Mouse (Mus musculus) hindbrain, embryonic 11.5 days (tissue): ENCODE data around the gene Aoc1. TPM values are rescaled to one million over a fixed set of nuclear protein-coding genes. Genes with fewer than 3 reads are reported as not detected.
"Not testable (repeated sequence)": the region's sequence is repeated elsewhere in the genome, so short reads cannot be mapped to it uniquely, and the experiment has no call there.

Source experiments
- ATAC-seq: fragments of 200-750 bp; cut with Nextera tagmentation; 2 replicates; pipeline ENCODE4 v1.8.0; 2017; ENCODE audit warnings: mild to moderate bottlenecking, moderate TSS enrichment, moderate library complexity; ENCODE audit not compliant: low FRiP score
- DNase-seq: peaks from one replicate; pipeline ENCODE4 v3.0.0-alpha.2; 2015; ENCODE audit warnings: low spot score
- H3K27ac ChIP-seq: fragments of 300-500 bp; sonication (generic); 2 replicates; pipeline ENCODE4 v1.5.1; 2014; ENCODE audit warnings: mild to moderate bottlenecking, low read depth, low read length
- H3K27me3 ChIP-seq: fragments of 300-500 bp; sonication (generic); 2 replicates; pipeline ENCODE4 v1.6.1; 2014; ENCODE audit warnings: mild to moderate bottlenecking, low read length, moderate library complexity, mixed read lengths; ENCODE audit not compliant: control insufficient read depth, insufficient read depth
- H3K36me3 ChIP-seq: fragments of 300-500 bp; sonication (generic); 2 replicates; pipeline ENCODE4 v1.6.1; 2014; ENCODE audit warnings: mild to moderate bottlenecking, low read length, moderate library complexity, mixed read lengths; ENCODE audit not compliant: control insufficient read depth, insufficient read depth
- H3K4me1 ChIP-seq: fragments of 300-500 bp; sonication (generic); replicated peaks from 2 replicates; pipeline ENCODE4 v1.6.1; 2014; ENCODE audit warnings: low read length, mixed read lengths; ENCODE audit not compliant: control insufficient read depth, insufficient read depth
- H3K4me2 ChIP-seq: fragments of 300-500 bp; sonication (generic); replicated peaks from 2 replicates; pipeline ENCODE4 v1.6.1; 2014; ENCODE audit warnings: mild to moderate bottlenecking, low read depth, low read length
- H3K4me3 ChIP-seq: fragments of 300-500 bp; sonication (generic); 2 replicates; pipeline ENCODE4 v1.5.1; 2014; ENCODE audit warnings: low read depth, low read length
- H3K9ac ChIP-seq: fragments of 300-500 bp; sonication (generic); 2 replicates; pipeline ENCODE4 v1.6.1; 2014; ENCODE audit warnings: low read depth, low read length
- H3K9me3 ChIP-seq: fragments of 300-500 bp; sonication (generic); 2 replicates; pipeline ENCODE4 v1.6.1; 2016; ENCODE audit warnings: low read length; ENCODE audit not compliant: control insufficient read depth
- WGBS: fragments of 180-500 bp; shearing (Covaris S2); extraction: QIAGEN DNeasy Blood & Tissue Kit; methylation state at CpG from one replicate; pipeline ENCODE4 v1.1.7; 2014; 5-methylcytosine and 5-hydroxymethylcytosine counted together
- polyA plus RNA-seq: library from polyadenylated mRNA; unstranded; fragments of >200 nt; fragmentation: Nextera tagmentation; extraction: Ambion mirVana; gene quantifications from 2 replicates; pipeline ENCODE4 v1.2.1, GENCODE M21; 2014

Gene Aoc1
- polyA plus RNA-seq, 1 experiment from 2014 or later = not detected

DNA sequence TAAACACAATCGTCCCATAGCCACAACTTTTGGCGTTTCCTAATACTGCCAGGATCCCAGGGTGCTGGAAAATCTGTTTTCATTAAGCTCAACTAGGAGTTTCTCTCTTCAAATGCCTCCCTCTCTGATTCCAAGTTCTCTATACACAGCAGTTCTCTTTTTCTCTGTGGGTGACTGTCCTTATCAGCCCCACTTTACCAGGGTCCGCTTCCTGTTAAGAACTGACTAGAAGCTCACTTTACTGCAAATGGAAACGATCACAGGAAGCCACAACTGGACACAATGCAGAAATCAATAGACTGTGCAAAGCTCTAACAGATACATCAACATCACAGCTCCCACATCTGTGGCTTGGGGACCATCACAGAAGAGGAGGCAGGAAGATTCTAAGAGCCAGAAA lies 21.5 kb downstream of the Aoc1 start:
- ATAC-seq = no peak
- 78% methylated on average over 4 of the region's 4 CpGs for whole genome bisulfite sequencing
- no peak for DNase-seq

GRCm38 (mm10) chr6:48894938-48895818 lies 22.5 kb downstream of the Aoc1 start:
- DNase-seq (no peak), ATAC-seq (no peak)
- Histone ChIP-seq H3K9me3 (no peaks in the 10 kb centered on the region), H3K4me1 (no peaks in the 10 kb centered on the region), H3K9ac (no peak overlapping the region), H3K4me3 (no peak overlapping the region), H3K27me3 (no peaks in the 10 kb centered on the region), H3K27ac (no peak overlapping the region), H3K4me2 (no peak overlapping the region), H3K36me3 (no peaks in the 10 kb centered on the region)
- WGBS = 93% methylated on average over 8 of the region's 8 CpGs

More for the DNA sequence above, 21.5 kb downstream of the Aoc1 start:
- Histone ChIP-seq H3K4me2 (no peak overlapping the region), H3K36me3 (no peaks in the 10 kb centered on the region), H3K4me3 (no peak overlapping the region), H3K9me3 (no peaks in the 10 kb centered on the region), H3K27ac (no peak overlapping the region), H3K4me1 (no peaks in the 10 kb centered on the region), H3K27me3 (no peaks in the 10 kb centered on the region), H3K9ac (no peak overlapping the region)

- 84% methylated on average over 5 of the region's 5 CpGs for WGBS
- Histone ChIP-seq H3K4me3 (no peak overlapping the region), H3K4me2 (no peak overlapping the region), H3K4me1 (no peaks in the 10 kb centered on the region), H3K9me3 (no peaks in the 10 kb centered on the region), H3K36me3 (no peaks in the 10 kb centered on the region), H3K9ac (no peak overlapping the region), H3K27me3 (no peaks in the 10 kb centered on the region), H3K27ac (no peak overlapping the region)
- no peak for ATAC-seq
- no peak for DNase-seq
Measured at GRCm38 (mm10) chr6:48895941-48896340, 23.2 kb downstream of the Aoc1 start.

- WGBS = 85% methylated on average over 5 of the region's 5 CpGs
- ATAC-seq = no peak
Measured at GRCm38 (mm10) chr6:48896956-48897355, 24.3 kb downstream of the Aoc1 start.

GRCm38 (mm10) chr6:48901316-48901715 lies 28.6 kb downstream of the Aoc1 start:
- H3K9ac ChIP-seq, H3K4me3 ChIP-seq, H3K27ac ChIP-seq, H3K4me2 ChIP-seq, H3K36me3 ChIP-seq, H3K9me3 ChIP-seq, DNase-seq, H3K27me3 ChIP-seq, H3K4me1 ChIP-seq, ATAC-seq: not testable (repeated sequence)
- 96% methylated on average over 11 of the region's 11 CpGs for WGBS

More at GRCm38 (mm10) chr6:48896956-48897355, 24.3 kb downstream of the Aoc1 start:
- no peaks in the 10 kb centered on the region for H3K9me3 ChIP-seq
- no peaks in the 10 kb centered on the region for H3K27me3 ChIP-seq
- no peak for DNase-seq
- no peaks in the 10 kb centered on the region for H3K4me1 ChIP-seq
- H3K27ac ChIP-seq = no peak overlapping the region
- no peak overlapping the region for H3K4me3 ChIP-seq
- no peak overlapping the region for H3K4me2 ChIP-seq
- H3K36me3 ChIP-seq = no peaks in the 10 kb centered on the region
- no peak overlapping the region for H3K9ac ChIP-seq

GRCm38 (mm10) chr6:48902511-48903406 lies 30.1 kb downstream of the Aoc1 start:
- Histone ChIP-seq H3K27ac (no peak overlapping the region), H3K9ac (no peak overlapping the region), H3K27me3 (no peaks in the 10 kb centered on the region), H3K36me3 (no peaks in the 10 kb centered on the region), H3K4me3 (no peak overlapping the region), H3K9me3 (no peaks in the 10 kb centered on the region), H3K4me2 (no peak overlapping the region), H3K4me1 (no peaks in the 10 kb centered on the region)
- ATAC-seq (no peak), DNase-seq (no peak)
- 89% methylated on average over 17 of the region's 17 CpGs for WGBS

DNA sequence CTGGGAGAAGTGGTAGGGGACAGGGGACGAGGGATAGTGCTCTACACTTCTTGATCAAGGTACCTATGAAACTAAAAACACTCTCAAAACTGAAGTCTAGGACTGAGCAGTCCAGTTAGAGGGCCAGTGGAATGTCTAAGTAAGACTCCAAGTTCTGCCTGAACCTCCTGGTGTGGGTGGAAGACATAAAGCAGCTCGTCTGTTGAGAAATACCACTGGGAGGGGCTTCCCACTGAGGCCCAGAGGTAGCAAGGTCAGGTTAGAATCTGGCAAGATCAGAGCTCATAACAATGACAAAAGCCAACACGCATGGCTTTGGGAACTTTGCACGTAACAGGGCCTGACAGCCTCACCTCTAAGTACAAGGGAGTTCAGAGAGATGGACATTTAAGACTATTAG lies 30.7 kb downstream of the Aoc1 start:
- H3K4me3 ChIP-seq = no peak overlapping the region
- no peaks in the 10 kb centered on the region for H3K4me1 ChIP-seq
- H3K4me2 ChIP-seq = no peak overlapping the region
- 75% methylated on average over 4 of the region's 4 CpGs for WGBS
- H3K36me3 ChIP-seq = no peaks in the 10 kb centered on the region
- H3K27ac ChIP-seq = no peak overlapping the region
- DNase-seq = no peak
- no peak overlapping the region for H3K9ac ChIP-seq
- H3K27me3 ChIP-seq = no peaks in the 10 kb centered on the region
- no peaks in the 10 kb centered on the region for H3K9me3 ChIP-seq
- no peak for ATAC-seq

- WGBS = 95% methylated on average over 13 of the region's 13 CpGs
- Histone ChIP-seq H3K36me3 (no peaks in the 10 kb centered on the region), H3K27me3 (no peaks in the 10 kb centered on the region), H3K4me1 (no peaks in the 10 kb centered on the region), H3K27ac (no peak overlapping the region), H3K9ac (no peak overlapping the region), H3K4me3 (no peak overlapping the region), H3K9me3 (no peaks in the 10 kb centered on the region), H3K4me2 (no peak overlapping the region)
- DNase-seq (no peak), ATAC-seq (no peak)
Measured at GRCm38 (mm10) chr6:48905606-48906005, 32.9 kb downstream of the Aoc1 start.
